Mouse (Mus musculus): Measurements from ENCODE around the gene Adh7. TPM values are rescaled to one million over a fixed set of nuclear protein-coding genes. Genes with fewer than 3 reads are reported as not detected.

Adh7 gene
- polyA plus RNA-seq, 1 experiment = 0.08 TPM

- peak overlapping the region; percentile 92 for H3K27ac ChIP-seq (ENCODE audit: insufficient read depth, low read depth, low read length)
- peaks cover 28% of the 10 kb centered on the region; the same call in 1 of the 2 replicates for H3K4me1 ChIP-seq (ENCODE audit: control insufficient read depth, insufficient read depth, insufficient read length, low read length)
- no peaks in the 10 kb centered on the region for H3K36me3 ChIP-seq (ENCODE audit: control insufficient read depth, insufficient read depth, low read length)
- no peaks in the 10 kb centered on the region for H3K27me3 ChIP-seq (ENCODE audit: control insufficient read depth, insufficient read depth, low read length)
- H3K4me3 ChIP-seq (ENCODE audit: low read depth, low read length) = no peak overlapping the region
- WGBS = 21% methylated on average over 6 of the region's 6 CpGs
- TF ChIP-seq POLR2A (IDR thresholded peaks at IDR 0.05; ENCODE audit: low read depth, low read length) (no peak), CTCF (IDR thresholded peaks at IDR 0.05; ENCODE audit: extremely low read depth, insufficient read length, insufficient replicate concordance, low read depth, low read length) (no peak)
These were observed 23.8 kb downstream of the Adh7 start for GRCm38 (mm10) chr3:138241371-138241770.

DNA sequence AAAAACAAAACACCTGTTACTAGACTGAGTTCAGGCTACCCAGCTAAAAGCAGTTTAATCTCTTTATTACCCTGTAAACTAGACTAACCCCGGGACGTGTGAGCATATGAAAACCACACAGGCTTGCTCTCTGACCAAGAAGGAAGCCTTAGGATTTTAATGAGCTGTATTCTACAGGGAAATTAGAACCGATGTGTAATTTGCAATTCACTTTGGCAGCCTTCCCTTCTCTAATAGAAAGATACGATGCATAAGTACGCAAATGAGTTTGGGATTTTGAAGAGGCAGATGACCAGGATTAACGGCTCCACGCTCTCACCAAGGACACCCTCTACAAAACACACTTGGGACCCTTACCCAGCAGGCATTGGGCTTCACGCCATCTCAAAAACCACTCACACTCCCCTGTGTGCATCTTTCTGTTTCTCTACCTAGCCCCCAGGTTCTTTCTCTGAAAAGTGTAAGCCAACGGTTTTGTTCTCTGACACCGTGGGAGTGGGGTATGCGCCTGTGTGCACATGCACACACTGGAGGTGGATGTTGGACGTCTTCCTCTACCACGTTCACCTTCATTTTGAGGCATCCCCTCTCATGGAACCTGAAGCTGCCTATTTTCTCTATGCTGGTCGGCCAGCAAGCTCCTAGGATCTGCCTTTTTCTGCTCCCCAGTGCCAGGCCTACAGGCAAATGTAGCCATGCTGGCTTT lies 24.6 kb downstream of the Adh7 start:
- H3K36me3 ChIP-seq (ENCODE audit: control insufficient read depth, insufficient read depth, low read length) = no peaks in the 10 kb centered on the region
- 50% methylated on average over 14 of the region's 14 CpGs for WGBS
- no peak for TF ChIP-seq CTCF (IDR thresholded peaks at IDR 0.05; ENCODE audit: extremely low read depth, insufficient read length, insufficient replicate concordance, low read depth, low read length)
- TF ChIP-seq POLR2A (IDR thresholded peaks at IDR 0.05; ENCODE audit: low read depth, low read length) = no peak
- H3K27ac ChIP-seq (ENCODE audit: insufficient read depth, low read depth, low read length) = peak overlapping the region; percentile 90
- peaks cover 28% of the 10 kb centered on the region; the same call in 1 of the 2 replicates for H3K4me1 ChIP-seq (ENCODE audit: control insufficient read depth, insufficient read depth, insufficient read length, low read length)
- H3K27me3 ChIP-seq (ENCODE audit: control insufficient read depth, insufficient read depth, low read length) = no peaks in the 10 kb centered on the region
- H3K4me3 ChIP-seq (ENCODE audit: low read depth, low read length) = no peak overlapping the region

GRCm38 (mm10) chr3:138242933-138243332 lies 25.4 kb downstream of the Adh7 start:
- no peak for TF ChIP-seq POLR2A (IDR thresholded peaks at IDR 0.05; ENCODE audit: low read depth, low read length)
- Histone ChIP-seq H3K4me3 (ENCODE audit: low read depth, low read length) (no peak overlapping the region), H3K36me3 (ENCODE audit: control insufficient read depth, insufficient read depth, low read length) (no peaks in the 10 kb centered on the region), H3K27ac (ENCODE audit: insufficient read depth, low read depth, low read length) (peak overlapping the region; percentile 15; the same call in 1 of the 2 replicates), H3K4me1 (ENCODE audit: control insufficient read depth, insufficient read depth, insufficient read length, low read length) (peaks cover 26% of the 10 kb centered on the region; the same call in 1 of the 2 replicates), H3K27me3 (ENCODE audit: control insufficient read depth, insufficient read depth, low read length) (no peaks in the 10 kb centered on the region)
- 69% methylated on average over 6 of the region's 6 CpGs for WGBS

DNA sequence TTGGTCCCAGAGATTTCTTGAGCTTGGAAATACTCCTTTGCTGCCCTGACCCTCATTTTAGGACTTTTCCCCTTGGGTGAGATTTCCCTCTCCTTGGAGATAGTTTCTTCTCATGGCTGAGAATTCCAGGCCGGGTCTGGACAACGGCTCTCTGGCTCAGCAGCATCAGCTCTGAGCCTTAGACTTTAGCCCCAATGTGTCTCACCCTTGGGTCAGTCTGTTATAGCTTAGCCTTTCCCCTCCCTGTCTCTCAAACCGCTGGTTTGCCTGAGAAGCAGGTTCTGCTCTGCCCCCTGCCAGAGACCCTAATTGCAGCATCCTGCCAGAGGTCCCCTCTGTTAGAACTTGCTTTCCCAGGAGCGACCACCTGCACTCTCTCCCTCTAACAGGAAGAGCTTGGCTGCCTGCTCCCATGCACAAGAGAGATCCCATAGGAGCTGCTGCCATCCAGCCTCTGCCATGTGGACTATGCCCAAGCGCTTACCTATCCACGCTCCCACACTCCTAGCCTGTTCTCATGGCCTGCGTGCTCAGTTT lies 26.8 kb downstream of the Adh7 start:
- WGBS = 39% methylated on average over 7 of the region's 7 CpGs
- no peaks in the 10 kb centered on the region for H3K36me3 ChIP-seq (ENCODE audit: control insufficient read depth, insufficient read depth, low read length)
- no peaks in the 10 kb centered on the region for H3K27me3 ChIP-seq (ENCODE audit: control insufficient read depth, insufficient read depth, low read length)
- H3K27ac ChIP-seq (ENCODE audit: insufficient read depth, low read depth, low read length) = peak overlapping the region; percentile 55
- TF ChIP-seq CTCF (IDR thresholded peaks at IDR 0.05; ENCODE audit: extremely low read depth, insufficient read length, insufficient replicate concordance, low read depth, low read length) (0 out of 2 replicates have a peak, but pooled peaks have one; percentile 4), POLR2A (IDR thresholded peaks at IDR 0.05; ENCODE audit: low read depth, low read length) (no peak)
- H3K4me3 ChIP-seq (ENCODE audit: low read depth, low read length) = no peak overlapping the region
- peaks cover 23% of the 10 kb centered on the region; the same call in 1 of the 2 replicates for H3K4me1 ChIP-seq (ENCODE audit: control insufficient read depth, insufficient read depth, insufficient read length, low read length)

- Histone ChIP-seq H3K4me1 (ENCODE audit: control insufficient read depth, insufficient read depth, insufficient read length, low read length) (peaks cover 23% of the 10 kb centered on the region; the same call in 1 of the 2 replicates), H3K36me3 (ENCODE audit: control insufficient read depth, insufficient read depth, low read length) (no peaks in the 10 kb centered on the region), H3K27ac (ENCODE audit: insufficient read depth, low read depth, low read length) (no peak overlapping the region), H3K27me3 (ENCODE audit: control insufficient read depth, insufficient read depth, low read length) (no peaks in the 10 kb centered on the region), H3K4me3 (ENCODE audit: low read depth, low read length) (no peak overlapping the region)
- TF ChIP-seq CTCF (IDR thresholded peaks at IDR 0.05; ENCODE audit: extremely low read depth, insufficient read length, insufficient replicate concordance, low read depth, low read length) (no peak), POLR2A (IDR thresholded peaks at IDR 0.05; ENCODE audit: low read depth, low read length) (no peak)
These were observed 29.0 kb downstream of the Adh7 start for GRCm38 (mm10) chr3:138246511-138247020.

GRCm38 (mm10) chr3:138247241-138247640 lies 29.7 kb downstream of the Adh7 start:
- Histone ChIP-seq H3K36me3 (ENCODE audit: control insufficient read depth, insufficient read depth, low read length) (no peaks in the 10 kb centered on the region), H3K4me1 (ENCODE audit: control insufficient read depth, insufficient read depth, insufficient read length, low read length) (peaks cover 21% of the 10 kb centered on the region; the same call in 1 of the 2 replicates), H3K27me3 (ENCODE audit: control insufficient read depth, insufficient read depth, low read length) (no peaks in the 10 kb centered on the region), H3K27ac (ENCODE audit: insufficient read depth, low read depth, low read length) (no peak overlapping the region), H3K4me3 (ENCODE audit: low read depth, low read length) (no peak overlapping the region)
- no peak for TF ChIP-seq POLR2A (IDR thresholded peaks at IDR 0.05; ENCODE audit: low read depth, low read length)
- no peak for TF ChIP-seq CTCF (IDR thresholded peaks at IDR 0.05; ENCODE audit: extremely low read depth, insufficient read length, insufficient replicate concordance, low read depth, low read length)
- 93% methylated on average over 4 of the region's 4 CpGs for WGBS

DNA sequence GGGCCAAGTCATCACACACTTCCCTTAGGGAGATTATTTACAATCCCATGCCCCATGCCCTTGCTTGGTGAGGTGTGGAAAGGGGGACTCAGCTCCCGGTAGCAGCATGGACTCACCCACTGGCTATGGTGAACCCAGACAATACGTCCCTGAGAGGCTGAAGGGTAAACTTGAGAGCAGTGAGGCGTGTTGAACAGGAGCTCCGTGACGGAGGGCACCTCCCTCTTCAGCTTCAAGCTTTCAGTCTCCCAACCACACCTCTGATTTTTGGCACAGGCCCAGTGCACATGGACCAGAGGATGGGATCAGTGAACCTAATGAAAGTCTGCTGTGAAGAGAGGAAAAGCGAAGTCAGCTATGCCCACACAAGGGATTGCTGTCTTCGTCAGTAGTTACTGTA lies 30.5 kb downstream of the Adh7 start:
- WGBS = 54% methylated on average over 7 of the region's 7 CpGs
- TF ChIP-seq CTCF (IDR thresholded peaks at IDR 0.05; ENCODE audit: extremely low read depth, insufficient read length, insufficient replicate concordance, low read depth, low read length) (no peak), POLR2A (IDR thresholded peaks at IDR 0.05; ENCODE audit: low read depth, low read length) (no peak)
- Histone ChIP-seq H3K4me1 (ENCODE audit: control insufficient read depth, insufficient read depth, insufficient read length, low read length) (peaks cover 17% of the 10 kb centered on the region; the same call in 1 of the 2 replicates), H3K36me3 (ENCODE audit: control insufficient read depth, insufficient read depth, low read length) (no peaks in the 10 kb centered on the region), H3K27ac (ENCODE audit: insufficient read depth, low read depth, low read length) (peak overlapping the region; percentile 16; the same call in 1 of the 2 replicates), H3K4me3 (ENCODE audit: low read depth, low read length) (no peak overlapping the region), H3K27me3 (ENCODE audit: control insufficient read depth, insufficient read depth, low read length) (no peaks in the 10 kb centered on the region)

All from small intestine, adult 2 months (tissue).